Mouse (Mus musculus) MEL (cell line): Measurements from ENCODE around the gene Taok1. TPM values are rescaled to one million over a fixed set of nuclear protein-coding genes. Genes with fewer than 3 reads are reported as not detected.

Experiments
- DNase-seq: peaks from one replicate; pipeline ENCODE4 v3.0.0; 2011; ENCODE audit warnings: low read depth, low spot score
- H3K27ac ChIP-seq: 2 replicates; pipeline ENCODE4 v1.5.1; 2012; ENCODE audit warnings: low read depth, mild to moderate bottlenecking, control low read depth, low read length, moderate library complexity; ENCODE audit not compliant: control insufficient read depth
- H3K27me3 ChIP-seq, 2 experiments: fragments of 150-350 bp in 1 of 2; sonication (generic) in 1 of 2; 2 replicates each; pipeline ENCODE4 v1.6.1; 2012; ENCODE audit warnings: low read length in 2 of 2, mild to moderate bottlenecking in 2 of 2, improper control_type of control experiment in 1 of 2, moderate library complexity in 1 of 2; ENCODE audit not compliant: insufficient read depth in 2 of 2, control insufficient read depth in 1 of 2
- H3K36me3 ChIP-seq, 2 experiments: 2 replicates each; pipeline ENCODE4 v1.6.1; 2012 to 2014; ENCODE audit warnings: low read length in 2 of 2, improper control_type of control experiment in 1 of 2, inconsistent platforms in 1 of 2, mild to moderate bottlenecking in 1 of 2; ENCODE audit not compliant: insufficient read depth in 2 of 2, control insufficient read depth in 1 of 2
- H3K4me1 ChIP-seq, 2 experiments: fragments of 150-350 bp in 1 of 2; sonication (generic) in 1 of 2; 2 replicates each; pipeline ENCODE4 v1.6.1; 2012; ENCODE audit warnings: low read length in 2 of 2, improper control_type of control experiment in 1 of 2, mild to moderate bottlenecking in 1 of 2; ENCODE audit not compliant: insufficient read depth in 2 of 2, control insufficient read depth in 1 of 2
- H3K4me3 ChIP-seq, 2 experiments: fragments of 150-350 bp in 1 of 2; sonication (generic) in 1 of 2; 2 replicates each; pipeline ENCODE4 v1.5.1; 2012; ENCODE audit warnings: low read depth in 2 of 2, low read length in 2 of 2, mild to moderate bottlenecking in 2 of 2, moderate library complexity in 2 of 2, control low read depth in 1 of 2, improper control_type of control experiment in 1 of 2; ENCODE audit not compliant: control insufficient read depth in 1 of 2, insufficient read depth in 1 of 2
- H3K79me2 ChIP-seq: 2 replicates; pipeline ENCODE4 v1.6.1; 2012; ENCODE audit warnings: mild to moderate bottlenecking, low read length, moderate library complexity; ENCODE audit not compliant: control insufficient read depth, poor library complexity, insufficient read depth
- H3K9ac ChIP-seq: 2 replicates; pipeline ENCODE4 v1.6.1; 2012; ENCODE audit warnings: low read depth, mild to moderate bottlenecking, control low read depth, low read length, moderate library complexity; ENCODE audit not compliant: control insufficient read depth, poor library complexity, severe bottlenecking
- H3K9me3 ChIP-seq: fragments of 150-350 bp; sonication (generic); replicated peaks from 2 replicates; pipeline ENCODE4 v1.6.1; 2012; ENCODE audit warnings: mild to moderate bottlenecking, low read length, improper control_type of control experiment, moderate library complexity; ENCODE audit not compliant: insufficient read depth
- BHLHE40 ChIP-seq: IDR thresholded peaks from 2 replicates; pipeline ENCODE4 v1.6.1; 2012; ENCODE audit warnings: low read depth, mild to moderate bottlenecking, inconsistent platforms, low read length, improper control_type of control experiment, borderline replicate concordance
- CHD1 ChIP-seq: IDR thresholded peaks from 2 replicates; pipeline ENCODE4 v1.6.1; 2012; ENCODE audit warnings: low read depth, mild to moderate bottlenecking, inconsistent platforms, low read length, improper control_type of control experiment
- CHD2 ChIP-seq: IDR thresholded peaks from 2 replicates; pipeline ENCODE4 v1.6.1; 2011; ENCODE audit warnings: low read length, improper control_type of control experiment
- CTCF ChIP-seq, 3 experiments: IDR thresholded peaks in 2 of 3; conservative IDR thresholded peaks in 1 of 3; 2 replicates each; pipeline ENCODE4 v1.5.1; 2011 to 2012; ENCODE audit warnings: low read length in 3 of 3, low read depth in 2 of 3, mild to moderate bottlenecking in 2 of 3, improper control_type of control experiment in 1 of 3, inconsistent platforms in 1 of 3, mixed read lengths in 1 of 3, moderate library complexity in 1 of 3; ENCODE audit not compliant: control insufficient read depth in 1 of 3, insufficient read depth in 1 of 3, poor library complexity in 1 of 3, severe bottlenecking in 1 of 3
- E2F4 ChIP-seq: IDR thresholded peaks from 2 replicates; pipeline ENCODE4 v1.6.1; 2011; ENCODE audit warnings: low read depth, low read length, improper control_type of control experiment, borderline replicate concordance
- ELF1 ChIP-seq: IDR thresholded peaks from 2 replicates; pipeline ENCODE4 v1.6.1; 2014; ENCODE audit warnings: low read depth, mild to moderate bottlenecking, inconsistent platforms, low read length, improper control_type of control experiment, moderate library complexity
- EP300 ChIP-seq, 2 experiments: IDR thresholded peaks; 2 replicates each; pipeline ENCODE4 v1.6.1; 2011; ENCODE audit warnings: improper control_type of control experiment in 2 of 2, low read length in 2 of 2, low read depth in 1 of 2, mild to moderate bottlenecking in 1 of 2
- ETS1 ChIP-seq: IDR thresholded peaks from 2 replicates; pipeline ENCODE4 v1.6.1; 2012; ENCODE audit warnings: low read depth, mild to moderate bottlenecking, inconsistent platforms, low read length, improper control_type of control experiment, moderate library complexity
- GATA1 ChIP-seq: IDR thresholded peaks from 2 replicates; pipeline ENCODE4 v1.6.1; 2011; ENCODE audit warnings: low read depth, low read length, improper control_type of control experiment
- HCFC1 ChIP-seq: IDR thresholded peaks from 2 replicates; pipeline ENCODE4 v1.6.1; 2012; ENCODE audit warnings: low read depth, mild to moderate bottlenecking, inconsistent platforms, low read length, improper control_type of control experiment, moderate library complexity
- JUND ChIP-seq: IDR thresholded peaks from 2 replicates; pipeline ENCODE4 v1.6.1; 2011; ENCODE audit warnings: low read depth, mild to moderate bottlenecking, improper control_type of control experiment, low read length
- KAT2A ChIP-seq: conservative IDR thresholded peaks from 2 replicates; pipeline ENCODE4 v1.6.1; 2012; ENCODE audit warnings: low read depth, low read length, improper control_type of control experiment, inconsistent platforms
- MAFK ChIP-seq: IDR thresholded peaks from 2 replicates; pipeline ENCODE4 v1.6.1; 2011; ENCODE audit warnings: low read depth, mild to moderate bottlenecking, low read length, improper control_type of control experiment, borderline replicate concordance
- MAX ChIP-seq: IDR thresholded peaks from 2 replicates; pipeline ENCODE4 v1.6.1; 2011; ENCODE audit warnings: low read length, improper control_type of control experiment
- MAZ ChIP-seq: IDR thresholded peaks from 2 replicates; pipeline ENCODE4 v1.6.1; 2012; ENCODE audit warnings: low read depth, mild to moderate bottlenecking, inconsistent platforms, low read length, improper control_type of control experiment
- MEF2A ChIP-seq: IDR thresholded peaks from 2 replicates; pipeline ENCODE4 v1.6.1; 2014; ENCODE audit warnings: low read depth, mild to moderate bottlenecking, inconsistent platforms, low read length, improper control_type of control experiment; ENCODE audit not compliant: poor library complexity, insufficient replicate concordance, severe bottlenecking; ENCODE audit errors: extremely low read depth
- MYB ChIP-seq: IDR thresholded peaks from 2 replicates; pipeline ENCODE4 v1.6.1; 2011; ENCODE audit warnings: mild to moderate bottlenecking, low read depth, low read length, improper control_type of control experiment
- MYC ChIP-seq: IDR thresholded peaks from 2 replicates; pipeline ENCODE4 v1.6.1; 2011; ENCODE audit warnings: low read depth, mild to moderate bottlenecking, low read length, improper control_type of control experiment, moderate library complexity
- NELFE ChIP-seq: IDR thresholded peaks from 2 replicates; pipeline ENCODE4 v1.6.1; 2011; ENCODE audit warnings: low read depth, low read length, improper control_type of control experiment
- POLR2A ChIP-seq, 2 experiments: IDR thresholded peaks; 2 replicates each; pipeline ENCODE4 v1.6.1; 2011 to 2012; ENCODE audit warnings: low read length in 2 of 2, mild to moderate bottlenecking in 2 of 2, control low read depth in 1 of 2, improper control_type of control experiment in 1 of 2, low read depth in 1 of 2, moderate library complexity in 1 of 2; ENCODE audit not compliant: control insufficient read depth in 1 of 2, insufficient read depth in 1 of 2, poor library complexity in 1 of 2
- POLR2AphosphoS2 ChIP-seq: IDR thresholded peaks from 2 replicates; pipeline ENCODE4 v1.6.1; 2011; ENCODE audit warnings: low read length, improper control_type of control experiment
- POLR2AphosphoS5 ChIP-seq: IDR thresholded peaks from 2 replicates; pipeline ENCODE4 v1.6.1; 2012; ENCODE audit warnings: low read depth, borderline replicate concordance, mild to moderate bottlenecking, inconsistent platforms, low read length, moderate library complexity, mixed read lengths
- RAD21 ChIP-seq: IDR thresholded peaks from 2 replicates; pipeline ENCODE4 v1.6.1; 2011; ENCODE audit warnings: mild to moderate bottlenecking, low read depth, low read length, improper control_type of control experiment
- RCOR1 ChIP-seq: IDR thresholded peaks from 2 replicates; pipeline ENCODE4 v1.6.1; 2012; ENCODE audit warnings: low read depth, mild to moderate bottlenecking, inconsistent platforms, low read length, improper control_type of control experiment
- SIN3A ChIP-seq: IDR thresholded peaks from 2 replicates; pipeline ENCODE4 v1.6.1; 2012; ENCODE audit warnings: low read length, improper control_type of control experiment, inconsistent platforms
- SMC3 ChIP-seq: IDR thresholded peaks from 2 replicates; pipeline ENCODE4 v1.6.1; 2011; ENCODE audit warnings: low read depth, low read length, improper control_type of control experiment
- TAL1 ChIP-seq: IDR thresholded peaks from 2 replicates; pipeline ENCODE4 v1.6.1; 2012; ENCODE audit warnings: mild to moderate bottlenecking, inconsistent platforms, low read length, moderate library complexity, mixed read lengths
- TBP ChIP-seq: IDR thresholded peaks from 2 replicates; pipeline ENCODE4 v1.8.0; 2011; ENCODE audit warnings: low read depth, low read length, improper control_type of control experiment
- USF1 ChIP-seq: IDR thresholded peaks from 2 replicates; pipeline ENCODE4 v1.6.1; 2014; ENCODE audit warnings: low read depth, mild to moderate bottlenecking, inconsistent platforms, low read length, improper control_type of control experiment, moderate library complexity
- USF2 ChIP-seq, 2 experiments: IDR thresholded peaks; 2 replicates each; pipeline ENCODE4 v1.6.1; 2011 to 2012; ENCODE audit warnings: improper control_type of control experiment in 2 of 2, low read length in 2 of 2, borderline replicate concordance in 1 of 2, inconsistent platforms in 1 of 2, low read depth in 1 of 2, mild to moderate bottlenecking in 1 of 2; ENCODE audit not compliant: insufficient read depth in 1 of 2
- ZC3H11A ChIP-seq: IDR thresholded peaks from 2 replicates; pipeline ENCODE4 v1.6.1; 2012; ENCODE audit warnings: low read depth, mild to moderate bottlenecking, inconsistent platforms, low read length, improper control_type of control experiment
- ZKSCAN1 ChIP-seq: IDR thresholded peaks from 2 replicates; pipeline ENCODE4 v1.6.1; 2012; ENCODE audit warnings: low read depth, mild to moderate bottlenecking, inconsistent platforms, low read length, improper control_type of control experiment, moderate library complexity
- ZMIZ1 ChIP-seq: IDR thresholded peaks from 2 replicates; pipeline ENCODE4 v1.6.1; 2012; ENCODE audit warnings: low read depth, mild to moderate bottlenecking, inconsistent platforms, low read length, improper control_type of control experiment, moderate library complexity
- ZNF384 ChIP-seq: IDR thresholded peaks from 2 replicates; pipeline ENCODE4 v1.6.1; 2012; ENCODE audit warnings: low read depth, mild to moderate bottlenecking, inconsistent platforms, low read length, improper control_type of control experiment
- polyA plus RNA-seq, 2 experiments: library from polyadenylated mRNA; stranded (reverse) in 1 of 2; unstranded in 1 of 2; fragments of >175 nt in 1 of 2; fragments of >200 nt in 1 of 2; gene quantifications; 2 replicates each; pipeline versions ENCODE4 v1.2.1 to v1.2.4; 2012; ENCODE audit warnings: low replicate concordance in 2 of 2, low read depth in 1 of 2; ENCODE audit not compliant: insufficient read length in 2 of 2, insufficient read depth in 1 of 2, missing spikeins in 1 of 2
- total RNA-seq: library from RNA; depleted of rRNA; stranded (reverse); fragments of 300-350 nt; gene quantifications from 2 replicates; pipeline ENCODE4 v1.2.3, GENCODE M21; 2012

Taok1 gene
- total and polyA plus RNA-seq, 3 experiments, result 7.9 to 31.0 (median 15.9) TPM

GRCm38 (mm10) chr11:77491502-77492291 is 115.9 kb downstream of the Taok1 start (continued):
- TF ChIP-seq NELFE, result peak; percentile 44; the same call in 1 of the 2 replicates
- peak; percentile 38 for TF ChIP-seq SIN3A
- no peak for TF ChIP-seq TAL1
- TF ChIP-seq ETS1, result peak; percentile 25

DNA sequence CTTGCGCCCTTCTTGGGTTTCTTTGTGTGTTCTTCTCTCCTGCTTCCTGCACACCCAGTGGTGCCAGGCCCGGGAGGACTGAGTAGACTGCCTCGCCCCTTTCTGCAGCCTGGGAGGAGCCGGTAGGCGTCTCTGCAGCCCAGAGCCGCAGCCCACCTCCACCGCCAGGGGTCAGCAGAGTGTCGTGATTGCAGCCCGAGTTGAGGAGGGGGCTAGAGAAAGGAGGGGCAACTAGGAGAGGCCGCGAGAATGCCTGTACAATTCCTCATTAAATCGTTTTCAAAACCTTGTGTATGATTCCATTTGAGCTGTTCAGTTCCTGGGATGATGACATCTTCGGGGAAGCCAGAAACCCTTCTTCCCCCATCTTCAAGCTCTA is 116.5 kb downstream of the Taok1 start:
- Histone ChIP-seq H3K4me3 (peak overlapping the region; percentile 86 to 90), H3K27ac (peak overlapping the region; percentile 96), H3K36me3 (peaks cover 0 to 33% of the 10 kb centered on the region in 2 experiments; a peak in 2 of 4 replicates), H3K79me2 (peaks cover 62% of the 10 kb centered on the region), H3K9me3 (no peaks in the 10 kb centered on the region), H3K27me3 (no peaks in the 10 kb centered on the region), H3K4me1 (peaks cover 2 to 41% of the 10 kb centered on the region in 2 experiments; a peak in 3 of 4 replicates), H3K9ac (peak overlapping the region; percentile 93)
- peak; percentile 95 for DNase-seq
- TF ChIP-seq BHLHE40, result 0 out of 2 replicates have a peak, but pooled peaks have one; percentile 23
- TF ChIP-seq ELF1, result no peak; the same call in 1 of the 2 replicates
- 0 out of 2 replicates have a peak, but pooled peaks have one; percentile 8 for TF ChIP-seq TBP
- no peak for TF ChIP-seq MYC
- TF ChIP-seq POLR2AphosphoS2, result peak; percentile 31; the same call in 1 of the 2 replicates
- TF ChIP-seq JUND, result no peak
- TF ChIP-seq USF1, result no peak
- TF ChIP-seq TAL1, result no peak
- no peak for TF ChIP-seq GATA1
- no peak for TF ChIP-seq CHD2
- no peak for TF ChIP-seq POLR2AphosphoS5
- TF ChIP-seq MYB, result no peak
- peak; percentile 88 to 100 (median 99) for TF ChIP-seq CTCF (IDR thresholded peaks at IDR 0.05 in 2 of 3, conservative IDR thresholded peaks at IDR 0.05 in 1 of 3; ENCODE audit: control insufficient read depth in 1 of 3, insufficient read depth in 1 of 3, low read depth in 2 of 3, low read length in 3 of 3, poor library complexity in 1 of 3, severe bottlenecking in 1 of 3)
- TF ChIP-seq RCOR1, result no peak
- no peak for TF ChIP-seq E2F4
- peak in 1 of 2 experiments; percentile 37; a peak in 2 of 4 replicates for TF ChIP-seq EP300 (IDR thresholded peaks at IDR 0.05; ENCODE audit: low read depth in 1 of 2, low read length in 2 of 2)
- TF ChIP-seq MEF2A, result no peak
- TF ChIP-seq RAD21, result peak; percentile 85
- TF ChIP-seq POLR2A (IDR thresholded peaks at IDR 0.05; ENCODE audit: control insufficient read depth in 1 of 2, insufficient read depth in 1 of 2, low read depth in 1 of 2, low read length in 2 of 2, poor library complexity in 1 of 2), result no peak
- no peak for TF ChIP-seq MAFK
- peak; percentile 99 for TF ChIP-seq MAZ
- no peak for TF ChIP-seq USF2 (IDR thresholded peaks at IDR 0.05; ENCODE audit: borderline replicate concordance in 1 of 2, insufficient read depth in 1 of 2, low read depth in 1 of 2, low read length in 2 of 2)
- no peak for TF ChIP-seq ZNF384
- no peak for TF ChIP-seq NELFE
- TF ChIP-seq ZKSCAN1, result no peak
- peak; percentile 69 for TF ChIP-seq ZC3H11A
- no peak; the same call in 1 of the 2 replicates for TF ChIP-seq KAT2A
- no peak; the same call in 1 of the 2 replicates for TF ChIP-seq ZMIZ1
- TF ChIP-seq CHD1, result no peak
- TF ChIP-seq SMC3, result peak; percentile 85
- no peak for TF ChIP-seq MAX
- peak; percentile 70 for TF ChIP-seq HCFC1
- TF ChIP-seq ETS1, result no peak
